Mouse (Mus musculus): ENCODE measurements around the gene Cd300lb.

DNA sequence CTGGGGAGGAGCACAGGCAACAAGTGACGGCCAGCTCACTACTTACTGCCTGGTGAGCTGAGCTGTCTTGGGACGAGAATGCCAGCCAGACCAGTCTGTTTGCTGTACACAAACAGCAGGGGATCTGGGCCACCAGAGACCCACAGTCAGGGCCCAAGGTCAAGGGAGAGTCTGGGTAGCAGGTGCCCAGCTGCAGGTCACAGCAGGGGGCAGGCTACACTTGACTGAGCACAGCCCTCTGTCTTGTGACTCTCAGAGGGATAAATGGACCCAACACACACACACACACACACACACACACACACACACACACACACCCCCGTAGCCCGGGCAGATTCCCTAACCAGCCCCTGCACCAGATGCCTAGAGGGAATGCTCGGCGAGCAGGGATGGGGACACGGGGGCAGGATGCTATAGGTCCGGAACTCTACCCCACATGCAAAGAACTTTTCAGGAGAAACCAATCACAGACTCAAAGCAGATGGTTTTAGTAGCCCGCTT is 58.8 kb downstream of the Cd300lb start:
- TF ChIP-seq EP300 (IDR thresholded peaks at IDR 0.05) = no peak
- no peak for TF ChIP-seq CTCF (IDR thresholded peaks at IDR 0.05)
